Mouse (Mus musculus): ENCODE results near the gene Olfr91. TPM values are rescaled to one million over a fixed set of nuclear protein-coding genes. Genes with fewer than 3 reads are reported as not detected.
"Not testable (repeated sequence)": the region's sequence is repeated elsewhere in the genome, so short reads cannot be mapped to it uniquely, and the experiment has no call there.

The Olfr91 gene
- polyA plus RNA-seq (2012; rRNA removed): not detected in 2 replicates

DNA sequence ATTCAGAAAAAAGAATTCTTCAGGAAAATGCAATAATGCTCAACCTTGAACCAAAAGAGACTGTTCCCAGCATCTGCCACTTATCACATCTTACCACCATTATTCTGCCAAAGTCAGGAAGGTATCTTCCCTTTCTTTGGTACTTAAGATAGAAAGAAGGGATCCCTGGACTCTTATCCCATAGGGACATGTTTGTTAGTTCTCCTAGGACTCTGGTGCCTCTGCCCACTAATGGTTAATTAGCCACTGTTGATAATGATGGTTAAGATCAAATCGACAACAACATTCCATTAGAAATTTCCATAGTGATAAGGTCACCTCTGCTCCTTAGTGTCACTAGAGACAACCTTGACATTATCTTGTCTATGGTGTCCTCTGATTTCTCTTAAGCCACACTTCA, at the start of gene Olfr91:
TSS of gene Olfr91 (minus strand) at position 101 of the 400 bp plus-strand sequence.
- no peak for DNase-seq (ENCODE audit: low read depth)
- TF ChIP-seq CTCF (IDR thresholded peaks at IDR 0.05; ENCODE audit: borderline replicate concordance, extremely low read depth, insufficient read depth, insufficient read length): no peak
- TF ChIP-seq POLR2A (IDR thresholded peaks at IDR 0.05; ENCODE audit: borderline replicate concordance, extremely low read depth, insufficient read depth, insufficient read length, poor library complexity, severe bottlenecking): no peak

DNA sequence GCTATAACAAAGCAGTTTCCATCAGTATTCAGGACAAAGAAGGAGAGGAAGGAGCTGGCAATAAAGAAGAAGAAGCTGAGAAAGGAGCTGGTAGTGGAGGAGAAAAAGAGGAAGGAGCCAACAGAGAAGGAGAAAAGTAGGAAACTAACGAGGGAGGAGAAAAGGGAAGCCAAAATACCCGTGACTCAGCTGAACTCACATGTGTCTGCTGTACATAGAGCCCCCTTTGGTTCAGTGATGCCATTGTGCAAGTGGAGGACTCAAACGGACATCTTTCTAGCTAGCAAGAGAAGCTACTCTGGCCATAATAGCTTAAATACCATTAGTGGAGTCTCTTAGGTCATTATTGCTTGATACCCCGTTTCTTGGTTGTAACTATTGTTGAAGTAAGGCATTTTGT, 33.3 kb upstream of the Olfr91 start:
- not testable (repeated sequence) for DNase-seq (ENCODE audit: low read depth)

DNA sequence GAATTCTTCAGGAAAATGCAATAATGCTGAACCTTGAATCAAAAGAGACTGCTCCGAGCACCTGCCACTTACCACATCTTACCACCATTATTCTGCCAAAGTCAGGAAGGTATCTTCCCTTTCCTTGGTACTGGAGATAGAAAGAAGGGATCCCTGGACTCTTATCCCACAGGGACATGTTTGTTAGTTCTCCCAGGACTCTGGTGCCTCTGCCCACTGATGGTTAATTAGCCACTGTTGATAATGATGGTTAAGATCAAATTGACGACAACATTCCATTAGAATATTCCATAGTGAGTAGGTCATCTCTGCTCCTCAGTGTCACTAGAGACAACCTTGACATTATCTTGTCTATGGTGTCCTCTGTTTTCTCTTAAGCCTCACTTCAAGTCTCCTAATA, 21.9 kb upstream of the Olfr91 start, which contains the start of gene Olfr92:
TSS of gene Olfr92 (minus strand) at position 101 of the 400 bp plus-strand sequence.
- no peak for DNase-seq (ENCODE audit: low read depth)
- no peak for TF ChIP-seq CTCF (IDR thresholded peaks at IDR 0.05; ENCODE audit: borderline replicate concordance, extremely low read depth, insufficient read depth, insufficient read length)
- no peak for TF ChIP-seq POLR2A (IDR thresholded peaks at IDR 0.05; ENCODE audit: borderline replicate concordance, extremely low read depth, insufficient read depth, insufficient read length, poor library complexity, severe bottlenecking)

DNA sequence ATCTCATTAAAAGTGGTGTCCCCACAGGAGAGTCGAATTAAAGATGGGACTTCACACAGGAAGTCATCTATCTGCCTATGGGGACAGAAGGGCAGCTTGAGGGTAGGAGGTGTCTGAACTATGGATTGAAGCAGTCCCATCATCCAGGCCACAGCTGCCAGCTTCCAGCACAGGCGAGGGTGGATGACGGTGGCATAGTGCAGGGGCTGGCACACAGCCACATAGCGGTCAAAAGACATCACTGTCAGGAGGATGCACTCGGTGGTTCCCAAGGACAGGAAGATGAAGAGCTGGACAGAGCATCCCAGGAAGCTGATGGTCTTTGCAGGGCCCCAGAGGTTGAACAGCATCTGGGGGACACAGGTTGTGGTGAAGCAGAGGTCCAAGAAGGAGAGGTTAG, 4.8 kb downstream of the Olfr91 start:
- TF ChIP-seq CTCF (IDR thresholded peaks at IDR 0.05; ENCODE audit: borderline replicate concordance, extremely low read depth, insufficient read depth, insufficient read length) (no peak), POLR2A (IDR thresholded peaks at IDR 0.05; ENCODE audit: borderline replicate concordance, extremely low read depth, insufficient read depth, insufficient read length, poor library complexity, severe bottlenecking) (no peak)
- DNase-seq (ENCODE audit: low read depth): no peak

DNA sequence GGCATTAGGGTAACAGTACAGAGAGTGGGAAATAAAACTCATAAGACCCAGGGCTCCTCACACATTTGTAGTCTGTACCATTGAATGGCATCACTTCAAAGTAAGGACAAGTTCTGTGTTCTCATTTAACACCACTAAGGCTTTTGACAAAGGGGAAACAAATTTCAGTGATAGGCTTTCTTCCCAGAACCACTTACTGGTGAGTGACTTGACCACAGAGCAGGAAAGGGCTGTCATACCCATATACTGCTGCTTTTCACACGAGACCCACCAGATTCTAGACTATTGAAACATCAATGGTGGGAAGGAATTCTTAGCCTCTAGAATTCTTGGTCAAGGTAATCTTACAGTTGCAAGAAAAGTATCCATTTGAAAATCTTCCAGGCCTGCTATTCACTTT, 5.9 kb downstream of the Olfr91 start:
- TF ChIP-seq POLR2A (IDR thresholded peaks at IDR 0.05; ENCODE audit: borderline replicate concordance, extremely low read depth, insufficient read depth, insufficient read length, poor library complexity, severe bottlenecking) (no peak), CTCF (IDR thresholded peaks at IDR 0.05; ENCODE audit: borderline replicate concordance, extremely low read depth, insufficient read depth, insufficient read length) (no peak)
- DNase-seq (ENCODE audit: low read depth): no peak

DNA sequence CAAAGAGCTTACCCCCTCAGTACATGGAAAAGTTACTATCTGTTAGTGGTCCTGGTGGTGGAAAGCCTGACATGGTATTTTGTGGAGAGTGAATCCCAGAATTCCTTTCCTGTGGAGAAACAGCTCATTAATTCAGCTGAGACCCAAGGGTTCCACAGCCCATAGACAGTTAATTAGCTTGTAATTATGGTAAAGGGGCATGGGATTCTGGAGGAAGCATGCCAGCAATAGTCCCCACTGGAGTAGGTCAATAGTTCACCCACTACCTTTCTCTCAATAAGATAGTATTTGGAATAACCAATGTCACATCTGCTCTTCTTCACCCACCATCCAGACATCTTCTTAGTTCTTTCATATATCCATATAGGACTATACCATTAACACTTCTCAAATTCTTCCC, 9.7 kb downstream of the Olfr91 start, which contains the start of gene Olfr90:
TSS of gene Olfr90 (minus strand) at position 101 of the 400 bp plus-strand sequence.
- TF ChIP-seq CTCF (IDR thresholded peaks at IDR 0.05; ENCODE audit: borderline replicate concordance, extremely low read depth, insufficient read depth, insufficient read length): no peak
- TF ChIP-seq POLR2A (IDR thresholded peaks at IDR 0.05; ENCODE audit: borderline replicate concordance, extremely low read depth, insufficient read depth, insufficient read length, poor library complexity, severe bottlenecking): no peak
- DNase-seq (ENCODE audit: low read depth): no peak

DNA sequence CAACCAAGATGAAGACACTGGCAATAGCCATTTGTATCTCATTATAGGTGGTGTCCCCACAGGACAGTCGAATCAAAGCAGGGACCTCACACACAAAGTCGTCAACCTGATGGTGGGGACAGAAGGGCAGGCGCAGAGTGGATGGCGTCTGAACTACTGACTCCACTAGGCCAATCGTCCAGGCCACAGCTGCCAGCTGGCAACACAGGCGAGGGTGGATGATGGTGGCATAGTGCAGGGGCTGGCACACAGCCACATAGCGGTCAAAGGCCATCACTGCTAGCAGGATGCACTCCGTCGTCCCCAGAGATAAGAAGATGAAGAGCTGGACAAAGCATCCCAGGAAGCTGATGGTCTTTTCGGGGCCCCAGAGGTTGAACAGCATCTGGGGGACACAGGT, 12.5 kb downstream of the Olfr91 start:
- no peak for TF ChIP-seq CTCF (IDR thresholded peaks at IDR 0.05; ENCODE audit: borderline replicate concordance, extremely low read depth, insufficient read depth, insufficient read length)
- TF ChIP-seq POLR2A (IDR thresholded peaks at IDR 0.05; ENCODE audit: borderline replicate concordance, extremely low read depth, insufficient read depth, insufficient read length, poor library complexity, severe bottlenecking): no peak
- no peak for DNase-seq (ENCODE audit: low read depth)

DNA sequence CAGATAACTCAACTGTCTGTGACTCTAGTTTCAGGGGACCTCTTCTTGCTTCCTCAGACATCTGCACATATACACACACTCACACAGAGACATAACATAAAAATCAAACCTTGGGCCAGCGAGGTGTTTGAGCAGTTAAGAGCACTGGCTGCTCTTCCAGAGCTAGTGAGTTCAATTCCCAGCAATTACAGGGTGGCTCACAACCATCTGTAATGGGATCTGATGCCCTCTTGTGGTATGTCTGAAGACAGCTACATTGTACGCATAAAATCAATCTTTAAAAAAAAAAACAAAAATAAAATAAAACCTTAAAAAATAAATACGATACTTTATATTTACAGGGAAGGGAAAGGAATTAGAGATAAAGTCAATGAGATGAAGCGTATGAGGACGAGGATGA, 13.4 kb downstream of the Olfr91 start:
- DNase-seq (ENCODE audit: low read depth): no peak
- no peak for TF ChIP-seq POLR2A (IDR thresholded peaks at IDR 0.05; ENCODE audit: borderline replicate concordance, extremely low read depth, insufficient read depth, insufficient read length, poor library complexity, severe bottlenecking)
- TF ChIP-seq CTCF (IDR thresholded peaks at IDR 0.05; ENCODE audit: borderline replicate concordance, extremely low read depth, insufficient read depth, insufficient read length): peak; percentile 30; the same call in 1 of the 2 replicates

DNA sequence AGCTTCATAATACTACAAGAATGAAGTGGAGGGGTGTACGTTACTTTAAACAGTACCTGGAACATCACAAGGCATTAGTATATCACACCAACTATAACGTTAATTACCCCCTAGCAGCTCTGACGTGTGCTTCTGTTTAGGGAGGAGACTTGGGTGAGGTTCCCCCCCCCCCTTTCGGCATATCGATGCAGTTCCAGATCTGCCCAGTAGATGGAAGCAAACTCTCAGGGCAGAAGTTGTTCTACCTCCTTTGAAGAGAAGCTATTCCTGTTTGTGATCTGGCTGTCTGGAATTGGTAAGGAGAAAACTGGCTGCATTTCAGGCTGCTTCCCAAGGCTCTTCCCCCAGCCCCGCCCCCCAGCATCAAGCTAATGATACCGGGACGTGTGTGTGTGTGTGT, 14.8 kb downstream of the Olfr91 start:
- DNase-seq (ENCODE audit: low read depth): peak; percentile 91
- TF ChIP-seq CTCF (IDR thresholded peaks at IDR 0.05; ENCODE audit: borderline replicate concordance, extremely low read depth, insufficient read depth, insufficient read length) (peak; percentile 85), POLR2A (IDR thresholded peaks at IDR 0.05; ENCODE audit: borderline replicate concordance, extremely low read depth, insufficient read depth, insufficient read length, poor library complexity, severe bottlenecking) (no peak)

DNA sequence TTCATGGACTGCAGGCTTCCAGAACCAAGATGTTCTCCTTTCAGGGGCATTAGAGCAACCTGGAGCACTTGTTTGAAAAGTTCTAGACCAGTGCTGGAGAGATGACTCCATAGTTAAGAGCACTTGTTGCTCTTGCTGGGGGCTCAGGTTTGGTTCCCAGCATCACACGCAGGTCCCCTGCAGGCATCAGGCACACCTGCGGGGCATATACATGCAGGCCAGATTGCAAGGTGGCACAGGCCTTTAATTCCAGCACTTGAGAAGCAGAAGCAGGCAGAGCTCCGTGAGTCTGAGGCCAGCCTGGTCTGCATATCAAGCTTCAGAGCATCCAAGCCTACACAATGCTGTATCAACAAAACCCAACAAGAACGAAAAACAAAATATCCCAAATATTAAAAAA, 16.4 kb downstream of the Olfr91 start:
- TF ChIP-seq CTCF (IDR thresholded peaks at IDR 0.05; ENCODE audit: borderline replicate concordance, extremely low read depth, insufficient read depth, insufficient read length): no peak
- TF ChIP-seq POLR2A (IDR thresholded peaks at IDR 0.05; ENCODE audit: borderline replicate concordance, extremely low read depth, insufficient read depth, insufficient read length, poor library complexity, severe bottlenecking): no peak
- DNase-seq (ENCODE audit: low read depth): no peak

DNA sequence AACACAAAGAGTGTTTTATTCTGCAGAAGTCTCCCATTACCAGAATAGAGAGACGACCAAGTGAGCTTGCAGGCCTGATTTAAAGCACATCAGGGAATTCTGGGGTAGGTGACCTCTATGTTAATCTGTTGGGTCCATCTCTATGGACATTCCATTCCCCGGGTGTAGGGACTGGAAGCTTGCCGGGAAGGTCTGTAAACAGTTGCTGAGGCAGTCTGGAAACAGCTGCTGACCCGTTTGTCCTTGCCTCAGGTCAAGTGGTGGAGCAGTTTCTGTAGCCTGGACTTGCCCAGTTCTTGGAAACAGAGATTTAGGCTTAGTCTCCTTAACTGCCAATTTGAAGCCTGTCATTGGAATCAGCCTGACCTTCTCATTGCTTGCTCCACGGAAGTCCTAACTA, 18.0 kb downstream of the Olfr91 start:
- TF ChIP-seq POLR2A (IDR thresholded peaks at IDR 0.05; ENCODE audit: borderline replicate concordance, extremely low read depth, insufficient read depth, insufficient read length, poor library complexity, severe bottlenecking) (no peak), CTCF (IDR thresholded peaks at IDR 0.05; ENCODE audit: borderline replicate concordance, extremely low read depth, insufficient read depth, insufficient read length) (no peak)
- no peak for DNase-seq (ENCODE audit: low read depth)

DNA sequence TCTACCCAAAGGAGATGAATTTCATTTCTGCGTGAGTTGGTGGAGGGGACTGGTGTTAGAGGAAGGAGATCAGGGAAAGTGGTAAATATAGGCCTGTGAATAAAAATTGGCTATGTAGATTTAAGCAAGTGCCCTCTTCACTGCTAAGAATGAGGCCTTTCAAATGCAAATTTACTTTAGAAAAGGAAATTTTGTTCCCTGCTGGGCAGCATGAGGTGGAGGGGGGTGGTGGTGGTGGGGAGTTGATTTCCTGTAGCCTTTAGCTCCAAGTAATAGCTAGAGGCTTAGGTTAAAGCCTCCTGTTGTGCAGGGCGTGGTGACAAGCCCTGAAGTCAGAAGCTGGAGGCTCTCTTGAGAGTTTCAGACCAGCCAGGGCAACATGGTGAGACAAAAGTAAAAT, 19.1 kb downstream of the Olfr91 start:
- no peak for TF ChIP-seq POLR2A (IDR thresholded peaks at IDR 0.05; ENCODE audit: borderline replicate concordance, extremely low read depth, insufficient read depth, insufficient read length, poor library complexity, severe bottlenecking)
- no peak for TF ChIP-seq CTCF (IDR thresholded peaks at IDR 0.05; ENCODE audit: borderline replicate concordance, extremely low read depth, insufficient read depth, insufficient read length)
- DNase-seq (ENCODE audit: low read depth): peak; percentile 81

DNA sequence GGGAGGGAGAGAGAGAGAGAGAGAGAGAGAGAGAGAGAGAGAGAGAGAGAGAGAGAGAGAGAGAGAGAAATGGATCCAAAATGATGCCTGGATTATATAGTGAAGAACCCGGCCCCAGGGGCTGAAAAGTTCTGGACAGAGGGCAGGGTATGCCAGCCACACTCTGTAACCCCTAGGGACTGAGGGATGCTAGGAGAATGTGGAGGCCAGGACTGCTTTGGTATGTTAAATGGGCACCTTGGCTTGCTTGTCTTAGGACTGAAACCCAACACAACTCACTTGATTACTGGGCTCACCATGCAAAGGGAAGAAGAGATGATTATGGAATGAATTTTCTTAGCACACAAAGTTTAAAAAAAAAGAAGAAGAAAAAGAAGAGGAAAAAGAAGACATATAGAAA, 19.9 kb downstream of the Olfr91 start:
- DNase-seq (ENCODE audit: low read depth): no peak
- TF ChIP-seq CTCF (IDR thresholded peaks at IDR 0.05; ENCODE audit: borderline replicate concordance, extremely low read depth, insufficient read depth, insufficient read length) (no peak), POLR2A (IDR thresholded peaks at IDR 0.05; ENCODE audit: borderline replicate concordance, extremely low read depth, insufficient read depth, insufficient read length, poor library complexity, severe bottlenecking) (no peak)

All from brain, embryonic 14.5 days (tissue).